Mouse (Mus musculus) cerebellum, adult 2 months (tissue): Measurements from ENCODE around the gene Prss45.

Experiments used
- CTCF ChIP-seq: fragments of 200-500 bp; IDR thresholded peaks from 2 replicates; pipeline ENCODE4 v1.5.1; 2011; ENCODE audit warnings: low read depth, mild to moderate bottlenecking, control low read depth, low read length, moderate library complexity, borderline replicate concordance; ENCODE audit not compliant: insufficient read depth
- POLR2A ChIP-seq: fragments of 200-500 bp; IDR thresholded peaks from 2 replicates; pipeline ENCODE4 v1.6.1; 2011; ENCODE audit warnings: low read length, control low read depth, borderline replicate concordance; ENCODE audit not compliant: insufficient read depth

DNA sequence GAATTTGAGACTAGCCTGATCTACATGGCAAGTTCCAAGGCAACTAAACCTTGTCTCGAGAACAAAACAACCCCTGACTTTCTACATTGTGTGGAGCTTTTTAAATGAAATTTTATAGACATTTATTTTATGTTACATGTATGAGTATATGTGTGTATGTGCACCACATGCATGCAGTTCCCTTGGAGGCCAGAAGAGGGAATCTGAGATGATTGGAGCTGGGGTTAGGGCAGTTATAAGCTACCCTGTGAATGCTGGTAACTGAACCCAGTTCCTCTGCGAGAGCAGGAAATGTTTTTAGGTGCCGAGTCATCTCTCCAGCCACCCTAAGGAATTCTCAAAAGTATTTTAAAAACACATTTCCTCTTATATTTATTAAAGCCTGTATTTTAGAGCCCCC is 46.2 kb upstream of the Prss45 start:
- TF ChIP-seq POLR2A (no peak), CTCF (no peak)
